Mouse (Mus musculus) limb, embryonic 15.5 days (tissue): ENCODE data around the gene Ubtd1. TPM values are rescaled to one million over a fixed set of nuclear protein-coding genes. Genes with fewer than 3 reads are reported as not detected.
A peak's percentile ranks its signal among the peaks of the same experiment; 100 is the strongest.

Experiments used
- ATAC-seq: fragments of 200-750 bp; cut with Nextera tagmentation; 2 replicates; pipeline ENCODE4 v1.8.0; 2017; ENCODE audit warnings: low read depth, moderate TSS enrichment; ENCODE audit not compliant: insufficient number of reproducible peaks, low FRiP score, low TSS enrichment
- H3K27ac ChIP-seq: fragments of 300-500 bp; sonication (generic); 2 replicates; pipeline ENCODE4 v1.5.1; 2015; ENCODE audit warnings: moderate library complexity, mild to moderate bottlenecking, inconsistent platforms
- H3K27me3 ChIP-seq: fragments of 300-500 bp; sonication (generic); 2 replicates; pipeline ENCODE4 v1.6.1; 2015; ENCODE audit warnings: inconsistent platforms
- H3K36me3 ChIP-seq: fragments of 300-500 bp; sonication (generic); 2 replicates; pipeline ENCODE4 v1.6.1; 2015; ENCODE audit warnings: inconsistent platforms
- H3K4me1 ChIP-seq: fragments of 300-500 bp; sonication (generic); 2 replicates; pipeline ENCODE4 v1.6.1; 2015; ENCODE audit warnings: inconsistent platforms
- H3K4me2 ChIP-seq: fragments of 300-500 bp; sonication (generic); 2 replicates; pipeline ENCODE4 v1.6.1; 2015; ENCODE audit warnings: mild to moderate bottlenecking, inconsistent platforms
- H3K4me3 ChIP-seq: fragments of 300-500 bp; sonication (generic); 2 replicates; pipeline ENCODE4 v1.5.1; 2015; ENCODE audit warnings: mild to moderate bottlenecking, inconsistent platforms
- H3K9ac ChIP-seq: fragments of 300-500 bp; sonication (generic); 2 replicates; pipeline ENCODE4 v1.6.1; 2015; ENCODE audit warnings: inconsistent platforms
- H3K9me3 ChIP-seq: fragments of 300-500 bp; sonication (generic); 2 replicates; pipeline ENCODE4 v1.6.1; 2016; ENCODE audit warnings: inconsistent platforms
- WGBS: fragments of 180-500 bp; shearing (Covaris S2); methylation state at CpG from one replicate; pipeline ENCODE4 v1.1.7; 2015; 5-methylcytosine and 5-hydroxymethylcytosine counted together
- polyA plus RNA-seq: library from polyadenylated mRNA; unstranded; fragments of >200 nt; fragmentation: Nextera tagmentation; extraction: Ambion mirVana; gene quantifications from 2 replicates; pipeline ENCODE4 v1.2.1, GENCODE M21; 2015

Gene Ubtd1
- polyA plus RNA-seq, 1 experiment from 2014 or later: 28.1 TPM

GRCm38 (mm10) chr19:41995483-41995882 lies 13.9 kb downstream of the Ubtd1 start:
- H3K4me1 ChIP-seq: peaks cover 71% of the 10 kb centered on the region
- no peaks in the 10 kb centered on the region for H3K9me3 ChIP-seq
- H3K27ac ChIP-seq: no peak overlapping the region
- H3K4me2 ChIP-seq: no peak overlapping the region
- no peak overlapping the region for H3K4me3 ChIP-seq
- ATAC-seq: no peak
- no peaks in the 10 kb centered on the region for H3K36me3 ChIP-seq
- H3K9ac ChIP-seq: no peak overlapping the region
- no peaks in the 10 kb centered on the region for H3K27me3 ChIP-seq
- WGBS: 39% methylated on average over 1 of the region's 1 CpGs

GRCm38 (mm10) chr19:41997090-41997489 lies 15.5 kb downstream of the Ubtd1 start:
- Histone ChIP-seq H3K4me2 (no peak overlapping the region), H3K9ac (no peak overlapping the region), H3K4me1 (peaks cover 73% of the 10 kb centered on the region), H3K27me3 (no peaks in the 10 kb centered on the region), H3K4me3 (no peak overlapping the region), H3K36me3 (no peaks in the 10 kb centered on the region), H3K9me3 (no peaks in the 10 kb centered on the region), H3K27ac (no peak overlapping the region)
- no peak for ATAC-seq
- WGBS: 70% methylated on average over 10 of the region's 10 CpGs

- WGBS: 74% methylated on average over 9 of the region's 9 CpGs
- no peak for ATAC-seq
- no peaks in the 10 kb centered on the region for H3K36me3 ChIP-seq
- peak overlapping the region; percentile 85 for H3K27ac ChIP-seq
- H3K27me3 ChIP-seq: no peaks in the 10 kb centered on the region
- H3K4me3 ChIP-seq: no peak overlapping the region
- H3K9ac ChIP-seq: no peak overlapping the region
- no peaks in the 10 kb centered on the region for H3K9me3 ChIP-seq
- H3K4me2 ChIP-seq: no peak overlapping the region
- H3K4me1 ChIP-seq: peaks cover 57% of the 10 kb centered on the region
Measured at GRCm38 (mm10) chr19:41998770-41999548, 17.4 kb downstream of the Ubtd1 start.

GRCm38 (mm10) chr19:41999688-42000283 lies 18.2 kb downstream of the Ubtd1 start:
- ATAC-seq: no peak
- Histone ChIP-seq H3K9ac (no peak overlapping the region), H3K27ac (peak overlapping the region; percentile 85), H3K27me3 (no peaks in the 10 kb centered on the region), H3K36me3 (no peaks in the 10 kb centered on the region), H3K9me3 (no peaks in the 10 kb centered on the region), H3K4me1 (peaks cover 62% of the 10 kb centered on the region), H3K4me2 (no peak overlapping the region), H3K4me3 (no peak overlapping the region)
- WGBS: 72% methylated on average over 4 of the region's 4 CpGs

GRCm38 (mm10) chr19:42000446-42000958 lies 18.9 kb downstream of the Ubtd1 start:
- peaks cover 63% of the 10 kb centered on the region for H3K4me1 ChIP-seq
- no peak overlapping the region for H3K4me2 ChIP-seq
- no peak overlapping the region for H3K4me3 ChIP-seq
- no peaks in the 10 kb centered on the region for H3K27me3 ChIP-seq
- no peak overlapping the region for H3K9ac ChIP-seq
- peak overlapping the region; percentile 85 for H3K27ac ChIP-seq
- 4% methylated on average over 4 of the region's 4 CpGs for WGBS
- H3K9me3 ChIP-seq: no peaks in the 10 kb centered on the region
- ATAC-seq: peak; percentile 66
- H3K36me3 ChIP-seq: no peaks in the 10 kb centered on the region

GRCm38 (mm10) chr19:42001253-42001980 lies 19.9 kb downstream of the Ubtd1 start:
- Histone ChIP-seq H3K36me3 (no peaks in the 10 kb centered on the region), H3K4me3 (no peak overlapping the region), H3K9ac (no peak overlapping the region), H3K9me3 (no peaks in the 10 kb centered on the region), H3K4me2 (no peak overlapping the region), H3K27me3 (no peaks in the 10 kb centered on the region), H3K4me1 (peaks cover 65% of the 10 kb centered on the region), H3K27ac (peak overlapping the region; percentile 85)
- ATAC-seq: no peak
- WGBS: 85% methylated on average over 12 of the region's 12 CpGs

GRCm38 (mm10) chr19:42004258-42004657 lies 22.7 kb downstream of the Ubtd1 start:
- H3K9me3 ChIP-seq: no peaks in the 10 kb centered on the region
- no peak for ATAC-seq
- no peak overlapping the region for H3K4me2 ChIP-seq
- no peak overlapping the region for H3K27ac ChIP-seq
- H3K4me3 ChIP-seq: no peak overlapping the region
- peaks cover 66% of the 10 kb centered on the region for H3K4me1 ChIP-seq
- H3K36me3 ChIP-seq: no peaks in the 10 kb centered on the region
- no peaks in the 10 kb centered on the region for H3K27me3 ChIP-seq
- WGBS: 56% methylated on average over 6 of the region's 6 CpGs
- no peak overlapping the region for H3K9ac ChIP-seq

GRCm38 (mm10) chr19:42005616-42006015 lies 24.1 kb downstream of the Ubtd1 start:
- Histone ChIP-seq H3K36me3 (no peaks in the 10 kb centered on the region), H3K4me1 (peaks cover 53% of the 10 kb centered on the region), H3K27me3 (no peaks in the 10 kb centered on the region), H3K4me3 (no peak overlapping the region), H3K9me3 (no peaks in the 10 kb centered on the region), H3K4me2 (no peak overlapping the region), H3K9ac (no peak overlapping the region), H3K27ac (no peak overlapping the region; the same call in 1 of the 2 replicates)
- ATAC-seq: no peak
- 75% methylated on average over 3 of the region's 3 CpGs for WGBS

GRCm38 (mm10) chr19:42006568-42006967 lies 25.0 kb downstream of the Ubtd1 start:
- Histone ChIP-seq H3K36me3 (no peaks in the 10 kb centered on the region), H3K27me3 (no peaks in the 10 kb centered on the region), H3K4me3 (no peak overlapping the region), H3K4me2 (no peak overlapping the region), H3K9ac (no peak overlapping the region), H3K4me1 (peaks cover 49% of the 10 kb centered on the region), H3K9me3 (no peaks in the 10 kb centered on the region), H3K27ac (no peak overlapping the region)
- no peak for ATAC-seq
- 48% methylated on average over 8 of the region's 8 CpGs for WGBS

GRCm38 (mm10) chr19:42008586-42008985 lies 27.0 kb downstream of the Ubtd1 start:
- H3K4me3 ChIP-seq: no peak overlapping the region
- no peak overlapping the region for H3K9ac ChIP-seq
- H3K9me3 ChIP-seq: no peaks in the 10 kb centered on the region
- no peak overlapping the region; the same call in 1 of the 2 replicates for H3K27ac ChIP-seq
- H3K4me2 ChIP-seq: no peak overlapping the region
- no peak for ATAC-seq
- no peaks in the 10 kb centered on the region for H3K27me3 ChIP-seq
- H3K4me1 ChIP-seq: peaks cover 47% of the 10 kb centered on the region
- no peaks in the 10 kb centered on the region for H3K36me3 ChIP-seq
- WGBS: 49% methylated on average over 3 of the region's 3 CpGs

- WGBS: 26% methylated on average over 7 of the region's 7 CpGs
- Histone ChIP-seq H3K27ac (no peak overlapping the region; the same call in 1 of the 2 replicates), H3K4me3 (no peak overlapping the region), H3K27me3 (no peaks in the 10 kb centered on the region), H3K36me3 (no peaks in the 10 kb centered on the region), H3K4me1 (peaks cover 48% of the 10 kb centered on the region), H3K9me3 (no peaks in the 10 kb centered on the region), H3K4me2 (no peak overlapping the region), H3K9ac (no peak overlapping the region)
- ATAC-seq: no peak
Measured at GRCm38 (mm10) chr19:42009067-42009466, 27.5 kb downstream of the Ubtd1 start.

- H3K27ac ChIP-seq: no peak overlapping the region
- WGBS: 87% methylated on average over 4 of the region's 4 CpGs
- no peak for ATAC-seq
Measured at GRCm38 (mm10) chr19:42010436-42010835, 28.9 kb downstream of the Ubtd1 start.

More at GRCm38 (mm10) chr19:42010436-42010835, 28.9 kb downstream of the Ubtd1 start:
- no peaks in the 10 kb centered on the region for H3K27me3 ChIP-seq
- H3K9ac ChIP-seq: no peak overlapping the region
- no peaks in the 10 kb centered on the region for H3K36me3 ChIP-seq
- no peak overlapping the region for H3K4me2 ChIP-seq
- H3K4me1 ChIP-seq: peaks cover 36% of the 10 kb centered on the region
- no peak overlapping the region for H3K4me3 ChIP-seq
- no peaks in the 10 kb centered on the region for H3K9me3 ChIP-seq
